Mouse (Mus musculus): Measurements from ENCODE around the gene Sort1.
A peak's percentile ranks its signal among the peaks of the same experiment; 100 is the strongest.

The Sort1 gene

DNA sequence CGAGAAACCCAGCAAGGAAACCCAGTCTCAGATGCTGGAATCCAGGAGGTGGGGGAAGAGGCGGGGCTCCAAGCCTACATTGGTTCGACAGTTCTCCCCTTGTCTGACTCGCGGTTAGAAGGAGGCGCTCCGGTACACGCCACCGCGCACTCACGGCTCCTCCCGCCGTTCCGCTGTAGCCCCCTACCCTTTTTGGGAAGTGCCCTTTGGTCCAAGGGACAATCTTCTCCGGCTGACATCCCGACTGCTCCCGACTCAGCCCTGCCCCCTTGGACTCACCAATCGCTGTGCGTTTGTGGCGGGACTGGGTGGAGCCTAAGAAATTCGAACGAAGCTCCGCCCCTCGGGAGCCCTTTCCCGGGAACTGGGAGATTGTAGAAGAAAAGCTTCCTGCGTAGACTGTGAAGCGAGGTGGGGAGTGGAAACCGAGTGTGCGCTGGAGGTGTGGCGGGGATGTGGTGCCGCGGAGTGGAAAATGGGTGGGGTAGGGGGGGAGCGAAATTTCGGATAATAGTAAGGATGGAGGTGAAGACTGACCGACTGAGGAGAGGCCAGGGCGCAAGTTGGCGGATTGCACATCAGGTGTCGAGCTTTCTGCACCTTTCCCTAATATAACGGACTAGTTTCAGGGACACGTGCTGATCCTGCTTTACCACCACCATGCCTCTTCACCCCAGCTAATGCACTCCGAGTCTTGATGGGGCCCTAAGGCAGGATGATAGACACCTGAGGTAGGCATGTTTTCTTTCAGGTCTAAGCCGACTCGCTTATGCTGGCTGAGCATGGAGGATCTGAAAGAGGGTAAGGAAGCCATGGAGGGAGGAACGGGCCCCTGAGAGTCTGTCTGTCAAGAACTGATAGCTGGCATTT lies 99.8 kb downstream of the Sort1 start, which contains the start of gene Psrc1:
TSS of gene Psrc1 (plus strand) at position 355 of the 870 bp plus-strand sequence.
- peak; percentile 86 for DNase-seq (ENCODE audit: low spot score in 2 of 2)

DNA sequence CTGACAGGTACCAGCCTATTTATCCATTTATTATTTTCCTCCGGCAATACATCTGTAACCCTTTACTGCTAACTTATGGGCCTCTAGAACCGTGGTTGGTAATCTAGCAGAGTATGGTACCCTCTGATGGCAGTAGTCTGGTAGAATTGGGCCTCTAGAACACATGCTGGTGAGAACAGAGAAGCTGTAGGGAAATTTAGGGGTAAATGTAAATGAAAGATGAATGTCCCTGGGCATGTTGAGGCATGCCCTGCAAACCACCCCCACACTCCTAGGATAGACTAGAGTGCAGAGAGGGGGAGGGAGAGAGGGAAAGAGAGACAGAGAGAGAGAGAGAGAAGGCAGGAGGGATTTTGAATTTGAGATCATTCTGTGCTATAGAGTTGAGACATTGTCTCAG lies 100.5 kb downstream of the Sort1 start:
- no peak for DNase-seq (ENCODE audit: low spot score in 2 of 2)

DNA sequence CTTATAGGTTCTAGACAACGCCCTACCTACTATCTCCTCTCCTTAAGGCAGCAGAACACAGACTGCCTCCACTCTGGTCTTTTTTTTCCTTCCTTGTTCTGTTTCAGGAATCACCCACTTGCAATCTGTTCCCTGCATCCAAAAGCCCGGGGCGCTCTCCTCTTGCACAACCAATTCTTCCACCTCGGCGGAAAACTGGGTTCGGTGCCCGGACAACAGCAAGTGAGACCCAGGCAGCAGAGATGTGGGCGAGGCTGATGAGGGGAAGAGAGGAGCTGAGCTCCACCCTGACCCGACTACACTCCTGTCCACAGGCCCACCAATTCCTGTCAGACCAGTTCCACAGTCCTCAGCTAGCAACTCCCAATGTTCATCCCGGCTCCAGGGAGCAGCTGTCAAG lies 102.3 kb downstream of the Sort1 start:
- peak; percentile 76 to 84 for DNase-seq (ENCODE audit: low spot score in 2 of 2)

DNA sequence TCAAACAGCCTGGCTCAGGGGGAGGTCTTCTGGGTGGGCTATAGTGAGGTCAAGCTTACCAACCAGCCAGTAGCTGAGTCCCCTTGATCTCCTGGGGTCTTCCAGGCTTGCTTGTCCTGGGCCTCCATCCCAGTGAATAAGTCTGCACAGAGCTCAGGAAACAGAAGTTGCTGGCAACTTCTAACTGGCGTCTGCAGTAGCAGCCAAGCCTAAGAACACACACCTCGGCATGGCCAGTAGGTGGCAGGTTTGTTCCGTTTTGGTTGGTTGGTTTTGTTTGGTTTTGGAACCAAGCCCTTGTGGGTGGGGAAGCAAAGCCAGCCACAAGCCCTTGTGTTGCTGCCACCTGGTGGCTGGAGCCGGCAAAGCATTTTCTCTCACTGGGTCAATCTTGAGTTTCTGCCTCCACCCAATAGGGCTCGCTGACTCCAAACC lies 105.2 kb downstream of the Sort1 start:
- peak; percentile 97 to 98 for DNase-seq (ENCODE audit: low spot score in 2 of 2)

DNA sequence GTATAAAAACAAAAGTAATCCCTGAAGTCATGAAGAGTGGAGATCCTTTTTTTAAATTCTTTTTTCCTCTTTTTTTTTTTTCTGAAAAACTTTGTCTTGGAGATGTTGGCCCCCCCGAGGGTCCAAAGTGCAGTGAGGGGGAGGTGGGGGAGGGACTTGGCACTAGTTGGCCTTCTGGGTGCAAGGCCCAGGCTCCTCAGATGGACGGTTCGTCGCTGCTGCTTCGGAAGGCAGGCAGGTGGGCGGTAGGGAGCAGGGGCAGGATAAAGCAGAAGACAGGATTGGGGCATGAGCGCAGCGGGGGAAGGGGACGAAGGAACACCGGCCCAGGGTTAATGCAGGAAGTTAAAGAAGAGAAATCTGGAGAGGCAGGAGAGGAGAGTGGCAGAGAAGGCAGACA lies 108.4 kb downstream of the Sort1 start:
- DNase-seq (ENCODE audit: low spot score in 2 of 2) = no peak

DNA sequence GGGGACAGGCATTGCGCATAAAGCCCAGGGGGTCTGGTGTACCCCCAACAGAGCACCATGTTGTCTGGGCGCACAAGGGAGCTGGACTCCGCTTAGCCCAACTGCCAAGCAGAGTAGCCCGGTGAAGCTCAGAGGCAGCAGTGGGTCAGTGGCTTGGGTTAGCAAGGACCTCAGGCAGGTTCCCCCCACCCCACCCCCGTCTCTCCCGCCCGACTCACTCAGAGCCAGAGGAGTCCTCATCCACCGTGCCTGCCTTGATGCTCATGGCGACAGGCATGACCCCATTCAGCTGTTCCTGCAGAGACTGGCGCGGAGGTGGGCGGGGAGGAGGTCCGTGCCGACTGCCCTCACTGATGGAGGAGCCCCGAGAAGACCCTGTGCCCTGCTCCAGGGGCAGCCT lies 108.9 kb downstream of the Sort1 start:
- DNase-seq (ENCODE audit: low spot score in 2 of 2) = no peak

DNA sequence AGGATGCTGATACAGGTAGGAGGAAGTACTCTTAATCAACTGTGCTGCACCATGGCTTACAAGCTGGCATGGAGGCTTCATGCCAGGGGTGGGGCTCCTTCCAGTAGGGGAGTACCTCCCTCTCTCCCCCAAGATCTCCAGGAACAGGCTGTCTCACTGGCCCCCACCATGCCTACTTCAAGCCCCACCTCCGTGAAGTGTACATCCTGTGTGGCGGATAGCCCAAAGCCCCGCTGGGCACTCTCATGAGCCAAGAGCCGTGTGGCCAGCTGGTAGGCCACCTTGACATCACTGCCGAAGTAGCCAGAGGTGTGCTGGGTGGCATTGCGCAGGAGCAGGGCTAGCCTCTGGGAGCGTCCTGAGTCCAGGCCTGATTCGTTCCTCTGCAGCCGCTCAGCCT lies 114.4 kb downstream of the Sort1 start:
- DNase-seq (ENCODE audit: low spot score in 2 of 2) = no peak

DNA sequence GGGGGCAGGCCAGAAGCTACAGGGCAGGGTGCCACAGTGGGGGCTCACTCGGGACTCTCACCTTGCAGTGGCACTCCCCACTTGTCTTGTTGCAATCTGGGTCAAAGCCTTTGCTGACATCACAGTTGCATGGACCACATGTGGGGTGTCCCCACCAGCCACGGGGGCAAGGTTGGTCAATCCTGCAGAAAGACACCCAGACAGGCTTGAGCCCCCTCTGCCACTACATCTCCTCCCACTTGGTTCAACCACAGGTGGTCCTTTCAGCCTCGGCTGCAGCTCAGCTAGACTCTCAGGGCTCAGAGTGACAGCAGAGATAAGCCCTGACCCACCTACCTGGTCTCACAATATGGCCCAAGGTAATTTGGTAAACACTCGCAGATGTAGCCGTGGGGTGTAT lies 116.6 kb downstream of the Sort1 start:
- DNase-seq (ENCODE audit: low spot score in 2 of 2) = no peak

DNA sequence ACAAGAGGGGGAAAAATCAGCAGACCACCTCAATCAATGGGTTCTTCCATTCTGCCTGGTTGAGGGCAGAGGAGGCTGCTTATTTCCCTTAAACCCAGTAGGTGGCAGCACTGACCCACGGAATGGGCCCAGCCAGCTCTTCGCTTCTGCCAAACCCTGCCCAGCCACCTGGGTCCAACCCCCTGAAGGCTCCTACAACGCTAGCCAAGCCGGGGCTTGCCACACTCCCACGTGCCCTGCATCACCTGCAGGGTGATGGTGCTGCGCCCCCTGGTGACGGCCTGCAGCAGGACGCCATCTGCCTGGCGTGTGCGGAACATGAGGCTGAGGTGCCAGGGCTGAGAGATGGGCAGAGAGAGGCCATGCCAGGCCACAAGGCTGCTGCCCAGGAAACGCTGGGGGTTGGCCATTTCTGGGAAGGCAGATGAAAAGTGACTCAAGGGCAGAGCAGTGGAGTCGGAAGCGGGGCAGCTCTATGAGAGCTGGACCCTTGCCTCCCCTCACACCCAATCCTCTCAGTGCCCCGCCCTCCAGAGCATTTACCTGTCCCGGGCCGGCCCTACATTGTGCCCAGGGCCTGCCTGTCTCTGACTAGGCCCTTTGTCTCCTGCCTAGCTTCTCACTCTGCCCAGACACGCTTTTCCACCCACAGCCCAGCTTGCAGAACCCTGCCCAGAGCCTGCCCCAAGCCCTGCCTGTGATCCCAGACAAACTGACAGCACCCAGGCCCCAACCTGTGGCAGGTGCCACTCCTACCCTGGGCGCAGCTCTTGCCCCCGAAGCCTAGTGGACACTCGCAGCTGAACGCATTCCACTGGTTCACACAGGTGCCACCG lies 118.0 kb downstream of the Sort1 start:
- peak; percentile 80 to 83 for DNase-seq (ENCODE audit: low spot score in 2 of 2)

DNA sequence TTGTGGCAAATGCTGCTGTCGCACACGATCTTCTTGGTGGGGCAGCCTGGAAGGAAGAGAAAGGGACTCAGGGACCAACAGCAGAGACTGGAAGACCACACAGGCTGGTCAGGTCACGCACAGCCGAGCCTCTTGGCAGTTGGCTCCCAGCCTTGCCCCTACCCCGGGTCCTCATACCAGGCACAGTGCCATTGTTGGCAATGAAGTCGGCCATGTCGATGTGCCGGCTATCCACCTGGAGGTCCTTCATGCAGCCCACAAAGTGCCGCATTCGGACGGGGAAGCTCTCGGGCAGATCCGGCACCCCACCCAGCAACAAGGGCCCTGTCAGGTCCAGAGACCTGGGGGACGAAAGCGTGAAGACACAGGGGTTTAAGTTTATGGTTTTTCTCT lies 118.6 kb downstream of the Sort1 start:
- DNase-seq (ENCODE audit: low spot score in 2 of 2) = no peak

DNA sequence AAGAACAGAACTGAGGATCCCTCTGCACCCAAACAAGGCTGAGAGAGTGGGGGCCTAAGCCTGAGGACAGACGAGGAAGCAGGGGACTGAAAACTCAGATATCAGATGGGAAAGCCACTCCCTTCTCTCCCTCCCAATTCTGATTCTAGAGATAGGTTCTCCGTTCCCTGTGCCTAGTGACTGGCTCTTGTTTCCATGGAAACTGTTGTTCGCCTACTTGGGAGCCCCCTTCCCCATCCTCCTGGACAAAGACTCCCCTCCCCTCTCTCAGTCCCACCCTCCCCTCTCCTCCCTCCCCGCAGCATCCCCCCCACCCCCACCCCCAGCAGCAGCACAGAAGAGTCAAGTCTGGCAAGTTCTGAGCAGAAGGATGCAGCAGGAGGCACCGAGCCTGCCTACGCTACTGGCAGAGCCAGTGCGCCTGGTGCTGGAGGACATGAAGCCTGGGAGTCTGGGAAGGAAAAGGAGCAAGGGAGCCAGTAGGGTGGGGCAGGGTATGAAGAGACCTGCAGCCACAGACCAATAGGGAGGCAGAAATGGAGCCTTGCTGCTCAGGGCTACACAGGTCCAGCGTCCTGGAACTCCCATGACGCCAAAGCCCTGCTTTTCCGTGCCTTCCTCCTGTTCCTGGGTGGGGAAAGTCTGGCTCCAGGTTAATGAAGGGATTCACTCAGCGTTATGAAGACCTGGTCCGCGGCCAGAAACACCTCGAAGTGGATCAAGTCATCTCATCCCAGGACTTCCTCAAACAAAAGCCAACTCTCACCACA lies 121.8 kb downstream of the Sort1 start:
- DNase-seq (ENCODE audit: low spot score in 2 of 2) = peak; percentile 74 to 81

DNA sequence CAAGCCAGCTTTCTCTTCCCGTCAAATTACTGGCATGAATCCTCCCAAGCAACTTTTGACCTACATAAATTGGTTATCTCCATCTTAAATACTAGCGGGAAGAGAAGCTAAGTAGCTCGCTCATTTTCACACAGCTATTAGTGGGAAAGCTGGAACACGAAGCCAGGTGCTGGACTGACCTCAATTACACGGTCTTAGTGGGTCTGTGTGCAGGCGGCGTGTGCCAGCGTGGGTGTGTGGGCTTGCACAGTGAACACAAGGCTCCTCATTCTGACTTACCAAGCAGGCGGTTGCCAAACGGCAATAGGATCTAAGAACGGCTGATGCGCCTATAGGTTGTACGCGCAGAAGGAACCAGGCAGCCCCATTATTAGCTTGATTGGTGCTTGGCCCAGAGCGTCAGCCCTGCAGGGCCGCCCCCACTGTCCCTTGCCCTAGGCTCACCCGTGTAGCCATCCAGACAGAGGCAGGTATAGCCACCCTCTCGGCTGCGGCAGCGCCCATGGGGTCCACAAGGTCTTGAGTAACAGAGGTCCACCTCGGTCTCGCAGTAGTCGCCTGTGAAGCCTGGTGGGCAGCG lies 122.5 kb downstream of the Sort1 start:
- peak in 1 of 2 experiments; percentile 60 for DNase-seq (ENCODE audit: low spot score in 2 of 2)

DNA sequence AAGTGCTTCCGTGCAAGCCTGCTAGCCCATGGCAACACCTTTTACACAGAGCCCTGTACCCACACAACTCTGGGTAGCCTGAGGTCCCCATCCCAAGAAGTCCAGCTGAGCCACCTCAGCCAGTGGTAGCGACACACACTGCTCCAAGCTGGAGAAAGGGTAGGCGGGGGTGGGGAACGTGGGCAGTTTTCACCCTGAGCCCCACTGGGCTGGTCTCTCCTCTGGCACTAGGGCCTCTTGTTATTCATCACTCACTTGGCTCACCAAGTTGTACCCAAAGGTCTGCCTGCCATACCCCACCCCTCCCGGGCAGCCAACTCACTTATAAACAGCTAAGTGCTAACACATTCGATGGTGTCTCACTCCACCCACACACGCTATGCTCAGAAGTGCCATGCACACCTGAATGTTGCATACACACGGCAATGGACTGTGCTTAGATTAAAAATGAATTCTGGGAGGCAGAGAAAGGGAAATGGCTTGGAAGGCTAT lies 124.7 kb downstream of the Sort1 start:
- DNase-seq (ENCODE audit: low spot score in 2 of 2) = no peak

DNA sequence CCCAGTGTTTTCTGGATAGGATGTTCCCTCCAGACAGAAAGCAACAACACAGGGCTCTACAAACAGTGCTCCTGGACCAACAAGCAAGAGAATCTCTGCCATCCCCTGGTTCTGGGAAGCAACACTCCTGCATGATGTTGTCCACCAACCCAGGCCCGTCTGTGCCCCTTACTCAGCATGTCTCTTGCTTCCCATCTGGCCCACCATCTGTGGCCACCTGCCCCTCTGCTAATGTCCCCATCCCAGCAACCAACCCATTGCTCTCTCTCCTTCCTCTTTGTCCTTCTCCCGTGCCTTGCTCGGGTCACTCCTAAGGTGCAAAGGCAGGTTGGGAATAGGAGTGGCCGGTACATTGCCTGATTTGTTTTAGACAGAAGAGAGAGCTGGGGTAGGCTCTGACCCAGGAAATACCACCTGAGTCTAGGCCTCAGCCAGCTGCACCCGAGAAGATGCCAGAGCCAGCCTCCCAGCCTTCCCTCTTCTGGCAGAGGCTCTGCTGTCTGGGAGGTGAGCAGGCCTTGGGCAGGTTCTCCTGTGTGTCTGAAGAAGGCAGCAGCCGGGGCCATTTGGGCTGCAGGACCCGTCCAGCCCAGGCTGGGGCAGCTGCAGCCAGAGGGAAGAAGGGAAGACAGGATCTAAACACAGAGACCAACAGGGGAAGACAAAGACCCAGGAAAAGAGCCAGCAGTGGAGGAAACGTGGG lies 125.9 kb downstream of the Sort1 start:
- no peak for DNase-seq (ENCODE audit: low spot score in 2 of 2)

DNA sequence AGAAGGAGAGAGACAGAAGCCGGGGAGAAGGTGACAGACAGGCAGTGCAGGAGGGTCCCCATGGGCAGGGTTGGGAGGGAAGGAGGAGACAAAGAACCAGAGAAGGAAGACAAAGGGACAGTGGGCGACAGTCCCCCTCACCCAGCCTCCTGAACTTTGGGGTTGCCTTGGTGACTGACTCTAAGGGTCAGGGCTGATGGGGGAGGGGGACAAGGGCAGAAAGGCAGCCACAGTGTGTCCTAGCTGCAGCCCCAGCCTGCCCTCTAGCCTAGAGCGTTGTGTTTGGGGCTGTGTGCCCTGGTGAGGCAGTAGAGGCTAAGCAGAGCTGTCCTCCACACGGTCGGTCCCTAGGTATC lies 126.5 kb downstream of the Sort1 start:
- no peak for DNase-seq (ENCODE audit: low spot score in 2 of 2)
